Mouse (Mus musculus) kidney, postnatal 25 days (tissue): ENCODE results near the gene Nsun7.

Experiments
- DNase-seq, 2 experiments: peaks; one replicate each; pipeline ENCODE4 v3.0.0; 2021; ENCODE audit warnings: mixed read lengths in 2 of 2

The Nsun7 gene

GRCm38 (mm10) chr5:66280742-66281141 lies 21.0 kb downstream of the Nsun7 start:
- no peak for DNase-seq

DNA sequence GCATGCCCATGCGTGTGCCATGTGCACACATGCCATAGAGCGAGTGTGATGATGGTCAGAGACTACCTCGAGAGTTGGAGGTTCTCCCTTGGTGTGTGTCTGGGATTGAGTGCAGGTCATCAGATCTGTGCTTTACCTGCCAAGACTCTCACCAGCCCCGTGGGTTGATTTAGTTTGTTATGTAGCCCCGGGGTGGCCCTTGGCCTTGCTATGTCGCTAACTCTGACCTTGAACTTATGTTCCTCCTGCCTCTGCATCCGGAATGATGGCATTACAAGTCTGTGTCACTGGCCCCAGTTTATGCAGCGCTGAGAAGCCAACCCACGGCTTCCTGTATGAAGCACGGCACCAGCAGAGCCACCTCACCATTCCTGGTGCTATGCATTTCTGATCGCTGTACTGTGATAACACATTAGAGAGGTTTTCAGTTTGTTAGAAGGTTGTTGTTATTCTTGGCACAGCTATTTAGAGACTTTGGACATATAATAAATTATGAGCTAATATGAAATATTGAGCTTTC lies 34.5 kb downstream of the Nsun7 start:
- DNase-seq: no peak

GRCm38 (mm10) chr5:66294952-66295351 lies 35.3 kb downstream of the Nsun7 start:
- no peak for DNase-seq

DNA sequence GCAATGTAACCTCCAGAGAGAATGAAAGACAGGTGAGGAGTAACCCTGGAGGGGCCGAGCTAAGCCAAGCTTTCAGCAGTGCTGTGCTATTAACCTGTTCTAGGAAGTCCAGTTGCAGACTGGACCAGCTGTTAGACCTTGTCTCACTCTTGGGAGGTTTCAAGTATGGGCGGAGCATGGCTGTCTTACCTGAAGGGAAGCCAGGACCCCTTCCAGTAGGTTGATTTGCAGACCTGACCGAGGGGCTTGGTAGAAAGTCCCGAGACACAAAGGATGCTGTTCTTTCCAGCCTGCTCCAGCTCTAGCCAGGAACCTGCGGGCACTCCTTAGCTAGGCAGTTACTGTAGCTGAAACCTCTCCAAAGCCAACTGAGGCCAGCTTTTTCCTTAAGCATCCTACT lies 36.4 kb downstream of the Nsun7 start:
- no peak for DNase-seq

GRCm38 (mm10) chr5:66298856-66299255 lies 39.2 kb downstream of the Nsun7 start:
- no peak for DNase-seq

DNA sequence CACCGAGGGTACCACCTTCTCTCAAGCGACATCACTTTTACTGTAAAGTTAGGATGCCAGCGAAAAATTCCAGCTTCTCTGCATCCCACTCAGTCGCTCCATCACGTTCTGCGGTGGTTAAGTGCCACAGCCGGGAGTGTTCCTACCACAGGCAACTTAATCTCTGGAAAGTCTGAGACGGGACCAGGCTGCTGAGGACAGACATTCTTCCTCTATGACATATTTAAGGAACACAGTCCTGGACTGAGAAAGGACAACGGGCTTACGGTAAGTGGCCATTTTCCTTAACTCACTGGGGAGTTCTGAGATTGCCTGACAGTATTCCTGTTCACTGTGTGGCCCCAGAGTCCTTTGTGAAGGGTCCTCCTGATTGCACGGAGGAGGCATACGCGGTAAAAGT lies 40.9 kb downstream of the Nsun7 start:
- no peak for DNase-seq

- no peak for DNase-seq
Measured at GRCm38 (mm10) chr5:66302085-66302815, 42.6 kb downstream of the Nsun7 start.

- no peak for DNase-seq
Measured at GRCm38 (mm10) chr5:66302873-66303272, 43.2 kb downstream of the Nsun7 start.

GRCm38 (mm10) chr5:66304300-66305067 lies 44.8 kb downstream of the Nsun7 start:
- DNase-seq: no peak

DNA sequence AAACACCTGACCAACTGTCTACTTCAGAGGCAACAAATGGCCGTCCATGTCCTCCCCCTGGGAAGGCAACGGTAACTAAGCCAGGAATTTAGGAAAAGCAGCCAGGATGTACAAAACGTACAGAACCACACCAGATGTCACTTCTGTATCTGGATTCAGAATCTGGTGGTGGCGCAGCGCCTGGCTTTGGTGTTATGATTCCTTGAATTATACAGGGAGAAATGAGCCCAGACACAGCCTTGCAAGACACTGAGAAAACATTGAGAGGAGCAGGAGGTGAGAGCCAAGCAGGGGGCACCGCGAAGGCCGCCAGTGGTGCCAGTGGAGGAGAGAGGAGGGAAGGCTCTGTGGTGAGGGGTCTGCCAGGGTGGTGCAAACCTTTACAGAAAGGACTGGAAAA lies 45.8 kb downstream of the Nsun7 start:
- DNase-seq: no peak

- no peak for DNase-seq
Measured at GRCm38 (mm10) chr5:66310328-66310727, 50.6 kb downstream of the Nsun7 start.

GRCm38 (mm10) chr5:66310806-66311205 lies 51.1 kb downstream of the Nsun7 start:
- no peak for DNase-seq

- DNase-seq: no peak
Measured at GRCm38 (mm10) chr5:66315791-66316190, 56.1 kb downstream of the Nsun7 start.

GRCm38 (mm10) chr5:66319341-66319740 lies 59.6 kb downstream of the Nsun7 start:
- DNase-seq: peak; percentile 64 to 87

DNA sequence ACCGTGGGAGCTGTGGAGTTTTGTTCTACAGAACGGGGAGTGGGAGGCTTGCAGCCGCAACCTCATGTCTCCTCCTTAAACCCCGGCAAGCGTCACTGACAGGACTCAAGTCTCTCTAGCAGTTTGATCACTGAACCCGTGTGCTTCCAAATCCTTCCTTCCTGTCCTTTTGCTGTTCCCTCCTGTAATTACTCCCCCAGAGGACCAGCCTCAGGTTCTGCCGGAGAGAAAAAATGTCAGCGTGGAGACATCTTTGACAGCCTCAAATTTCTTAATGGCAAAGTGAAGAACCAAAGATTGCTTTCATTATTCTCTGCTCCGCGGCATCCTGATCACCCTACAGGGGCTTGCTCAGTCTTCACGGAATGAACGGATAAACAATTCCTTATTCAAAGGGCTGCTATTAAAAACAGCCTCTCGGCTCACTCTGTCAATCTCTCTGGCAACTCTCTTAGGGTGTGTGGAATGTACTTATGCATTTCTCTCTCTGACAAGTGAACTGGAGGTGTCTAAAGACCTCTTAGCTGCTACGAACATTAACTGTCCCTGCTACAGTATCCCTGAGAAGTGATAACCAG lies 60.2 kb downstream of the Nsun7 start:
- no peak for DNase-seq

DNA sequence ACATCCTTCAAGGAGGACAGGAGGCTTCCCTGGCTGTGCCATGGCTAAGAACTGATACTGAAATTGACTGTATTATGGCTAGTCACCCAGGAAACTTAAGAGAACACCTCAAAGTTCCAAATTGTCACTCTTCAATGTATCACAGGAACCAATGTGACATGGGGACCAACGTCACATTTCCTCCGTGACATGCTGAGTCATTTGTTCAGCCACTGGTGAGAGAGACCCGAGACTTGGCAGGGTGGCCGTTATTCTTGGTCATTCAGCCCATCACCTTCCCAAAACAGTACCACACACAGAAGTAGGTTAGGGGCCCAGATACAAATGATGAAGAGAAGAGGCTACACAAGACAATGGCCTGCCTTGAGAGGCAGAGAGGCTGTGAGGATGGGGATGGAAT lies 63.4 kb downstream of the Nsun7 start:
- DNase-seq: no peak

DNA sequence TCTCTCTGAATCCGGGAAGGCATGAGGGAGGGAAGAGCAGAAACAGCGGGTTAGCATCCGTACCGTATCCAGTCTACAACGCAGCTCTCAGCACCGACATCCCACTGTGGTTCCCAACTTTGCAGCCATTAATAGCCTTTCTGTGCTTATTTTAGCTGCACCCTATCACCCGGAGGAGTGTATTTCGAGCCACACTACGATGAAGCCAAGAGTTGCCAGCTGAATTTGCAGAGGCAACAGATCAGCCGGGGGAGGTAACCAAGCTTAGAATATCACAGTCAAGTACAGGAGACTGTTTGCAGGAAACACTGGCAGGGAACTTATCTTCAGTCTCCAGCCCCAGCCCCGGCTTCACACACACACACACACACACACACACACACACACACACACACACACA lies 63.9 kb downstream of the Nsun7 start:
- no peak for DNase-seq

DNA sequence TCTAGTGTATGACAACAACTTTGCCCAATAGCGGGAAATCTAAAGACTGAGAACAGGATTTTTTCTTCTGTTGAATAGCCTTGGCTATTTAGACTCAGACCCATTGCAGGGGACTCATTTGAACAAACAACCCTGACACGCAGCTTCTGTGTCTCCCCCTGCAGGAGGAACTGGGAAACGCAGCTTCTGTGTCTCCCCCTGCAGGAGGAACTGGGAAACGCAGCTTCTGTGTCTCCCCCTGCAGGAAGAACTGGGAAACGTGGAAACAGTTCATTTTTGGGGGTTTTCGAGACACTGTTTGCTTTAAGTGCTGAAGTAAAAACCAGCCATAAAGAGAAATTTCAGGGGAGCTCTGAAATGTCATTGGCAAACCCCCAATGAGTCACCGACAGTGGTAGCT lies 66.7 kb downstream of the Nsun7 start:
- no peak for DNase-seq

- DNase-seq: no peak
Measured at GRCm38 (mm10) chr5:66327949-66328726, 68.4 kb downstream of the Nsun7 start.

DNA sequence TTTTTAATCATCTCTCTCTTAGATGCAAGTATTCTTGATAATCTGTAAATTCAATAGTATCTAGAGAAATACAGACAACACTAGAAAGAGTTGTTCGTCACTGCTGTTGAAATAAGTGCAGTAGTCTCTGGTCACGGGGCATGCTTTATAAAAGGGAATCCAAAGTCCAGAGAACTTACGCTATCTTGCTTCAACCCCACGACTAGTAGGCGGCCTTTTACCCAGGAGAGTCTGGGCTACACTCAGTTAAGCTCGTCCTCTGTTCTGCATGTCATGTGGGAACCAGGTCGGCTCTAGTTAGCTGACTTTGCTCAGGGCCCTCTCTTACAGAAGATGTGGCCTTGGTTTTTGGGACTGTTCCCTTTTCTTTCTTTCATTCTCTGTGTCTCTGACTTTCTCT lies 69.1 kb downstream of the Nsun7 start:
- DNase-seq: peak; percentile 18 to 59

- DNase-seq: no peak
Measured at GRCm38 (mm10) chr5:66330806-66331205, 71.1 kb downstream of the Nsun7 start.

- DNase-seq: peak; percentile 62 to 84
Measured at GRCm38 (mm10) chr5:66337025-66337968, 77.6 kb downstream of the Nsun7 start.
